Mouse (Mus musculus) MEL (cell line): Measurements from ENCODE around the gene Gm38392.

Experiments
- CTCF ChIP-seq, 3 experiments: IDR thresholded peaks in 2 of 3; conservative IDR thresholded peaks in 1 of 3; 2 replicates each; pipeline ENCODE4 v1.5.1; 2011 to 2012; ENCODE audit warnings: low read length in 3 of 3, low read depth in 2 of 3, mild to moderate bottlenecking in 2 of 3, improper control_type of control experiment in 1 of 3, inconsistent platforms in 1 of 3, mixed read lengths in 1 of 3, moderate library complexity in 1 of 3; ENCODE audit not compliant: control insufficient read depth in 1 of 3, insufficient read depth in 1 of 3, poor library complexity in 1 of 3, severe bottlenecking in 1 of 3
- POLR2A ChIP-seq, 2 experiments: IDR thresholded peaks; 2 replicates each; pipeline ENCODE4 v1.6.1; 2011 to 2012; ENCODE audit warnings: low read length in 2 of 2, mild to moderate bottlenecking in 2 of 2, control low read depth in 1 of 2, improper control_type of control experiment in 1 of 2, low read depth in 1 of 2, moderate library complexity in 1 of 2; ENCODE audit not compliant: control insufficient read depth in 1 of 2, insufficient read depth in 1 of 2, poor library complexity in 1 of 2
- USF1 ChIP-seq: IDR thresholded peaks from 2 replicates; pipeline ENCODE4 v1.6.1; 2014; ENCODE audit warnings: low read depth, mild to moderate bottlenecking, inconsistent platforms, low read length, improper control_type of control experiment, moderate library complexity
- ZC3H11A ChIP-seq: IDR thresholded peaks from 2 replicates; pipeline ENCODE4 v1.6.1; 2012; ENCODE audit warnings: low read depth, mild to moderate bottlenecking, inconsistent platforms, low read length, improper control_type of control experiment
- ZKSCAN1 ChIP-seq: IDR thresholded peaks from 2 replicates; pipeline ENCODE4 v1.6.1; 2012; ENCODE audit warnings: low read depth, mild to moderate bottlenecking, inconsistent platforms, low read length, improper control_type of control experiment, moderate library complexity

DNA sequence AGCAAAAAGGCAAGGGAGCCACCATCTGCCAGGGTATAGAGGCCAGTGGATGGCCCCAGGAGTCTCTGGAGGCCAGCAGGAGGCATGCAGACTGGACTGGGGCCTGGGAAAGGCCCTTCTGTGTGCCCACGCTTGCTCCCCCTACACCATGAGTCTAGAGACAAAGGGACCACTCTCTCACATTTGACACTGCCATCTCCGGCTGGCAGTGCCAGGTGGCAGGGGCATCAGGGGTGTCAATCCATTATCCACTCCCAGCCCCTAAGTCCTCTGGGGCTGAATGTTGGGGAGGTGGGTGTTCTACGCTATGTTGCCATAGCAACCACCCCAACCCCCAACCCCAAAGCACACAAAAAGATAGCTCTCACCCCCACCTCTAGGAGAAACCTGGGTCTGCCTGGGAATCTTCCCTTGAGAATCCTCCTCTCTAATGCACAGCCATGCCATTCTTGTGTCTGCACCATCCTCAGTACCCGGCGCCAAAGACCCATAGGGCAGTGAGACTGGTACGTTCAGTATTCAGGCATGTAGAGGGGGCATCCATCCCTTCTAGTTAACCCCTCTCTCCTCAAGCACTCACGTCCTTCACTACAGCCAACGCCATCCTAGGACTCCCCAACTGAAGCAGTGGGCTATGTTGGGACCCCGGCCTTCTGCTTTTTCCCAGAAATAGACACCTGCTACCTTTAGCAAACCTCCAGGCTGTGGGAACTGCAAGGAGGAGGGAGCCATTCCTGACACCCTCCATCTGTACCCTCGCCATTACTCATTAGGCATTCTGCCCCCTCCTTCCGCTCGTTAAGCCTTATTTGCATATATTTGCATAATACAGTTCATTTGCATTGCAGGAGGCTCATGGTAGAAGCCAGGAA lies 65.3 kb downstream of the Gm38392 start:
- TF ChIP-seq ZC3H11A (no peak), USF1 (no peak), CTCF (IDR thresholded peaks at IDR 0.05 in 2 of 3, conservative IDR thresholded peaks at IDR 0.05 in 1 of 3; ENCODE audit: control insufficient read depth in 1 of 3, insufficient read depth in 1 of 3, low read depth in 2 of 3, low read length in 3 of 3, poor library complexity in 1 of 3, severe bottlenecking in 1 of 3) (no peak), POLR2A (IDR thresholded peaks at IDR 0.05; ENCODE audit: control insufficient read depth in 1 of 2, insufficient read depth in 1 of 2, low read depth in 1 of 2, low read length in 2 of 2, poor library complexity in 1 of 2) (no peak), ZKSCAN1 (no peak)
